Mouse (Mus musculus): Measurements from ENCODE around the gene Tenm4. TPM values are rescaled to one million over a fixed set of nuclear protein-coding genes. Genes with fewer than 3 reads are reported as not detected.

Tenm4 gene
- total RNA-seq, 2 experiments from 2014 or later: 0.13 to 0.73 TPM

- Histone ChIP-seq H3K27ac (no peak overlapping the region), H3K4me3 (no peak overlapping the region)
- no peak for DNase-seq
- intact Hi-C loops (cut with DNase I): no loop called here
- no peak for TF ChIP-seq CTCF (IDR thresholded peaks at IDR 0.05)
These were observed 14.4 kb upstream of the Tenm4 start for GRCm38 (mm10) chr7:96156481-96157255.

DNA sequence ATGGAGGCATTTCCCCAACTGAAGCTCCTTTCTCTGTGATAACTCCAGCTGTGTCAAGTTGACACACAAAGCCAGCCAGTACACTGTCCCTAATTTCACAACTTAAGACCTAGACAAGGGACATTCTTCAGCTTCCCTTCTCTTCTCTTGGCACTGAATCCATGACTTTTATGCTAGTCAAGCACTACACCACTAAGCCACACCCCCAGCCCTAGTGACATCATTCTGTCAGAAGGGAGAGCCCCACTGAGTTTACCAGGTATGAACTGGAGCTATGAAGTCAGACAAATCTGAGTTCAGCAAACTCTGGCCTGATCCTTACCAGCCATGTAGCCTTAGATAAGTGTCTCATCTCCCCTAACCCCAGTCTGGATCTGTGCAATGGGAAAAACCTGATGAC, 6.9 kb upstream of the Tenm4 start:
- intact Hi-C loops (cut with DNase I): no loop called here
- DNase-seq: no peak

DNA sequence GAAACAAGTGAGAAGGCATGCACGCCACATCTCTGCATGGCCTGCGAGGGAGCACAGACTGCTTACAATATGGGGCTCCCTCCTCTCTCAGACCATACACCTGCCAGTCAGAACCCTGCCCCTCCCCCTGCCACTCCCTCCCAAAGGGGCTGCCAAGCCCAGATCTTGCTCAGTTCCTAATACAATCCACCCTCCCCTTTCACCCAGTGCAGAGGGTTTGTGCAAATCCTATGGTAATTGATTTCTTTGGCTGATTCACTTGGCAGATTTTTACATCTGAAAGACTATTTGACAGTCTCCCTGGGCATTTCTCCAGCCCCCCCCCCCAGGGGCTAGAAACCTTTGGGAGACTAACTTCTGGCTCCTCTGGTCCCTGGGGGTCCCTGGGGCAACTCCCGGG, 2.1 kb upstream of the Tenm4 start:
- no peak for TF ChIP-seq CTCF (IDR thresholded peaks at IDR 0.05)
- DNase-seq: peak; percentile 18
- H3K4me3 ChIP-seq: no peak overlapping the region
- no peak overlapping the region for H3K27ac ChIP-seq
- intact Hi-C loops (cut with DNase I): no loop called here

More for the DNA sequence above, 6.9 kb upstream of the Tenm4 start:
- no peak for TF ChIP-seq CTCF (IDR thresholded peaks at IDR 0.05)
- Histone ChIP-seq H3K27ac (no peak overlapping the region), H3K4me3 (no peak overlapping the region)

DNA sequence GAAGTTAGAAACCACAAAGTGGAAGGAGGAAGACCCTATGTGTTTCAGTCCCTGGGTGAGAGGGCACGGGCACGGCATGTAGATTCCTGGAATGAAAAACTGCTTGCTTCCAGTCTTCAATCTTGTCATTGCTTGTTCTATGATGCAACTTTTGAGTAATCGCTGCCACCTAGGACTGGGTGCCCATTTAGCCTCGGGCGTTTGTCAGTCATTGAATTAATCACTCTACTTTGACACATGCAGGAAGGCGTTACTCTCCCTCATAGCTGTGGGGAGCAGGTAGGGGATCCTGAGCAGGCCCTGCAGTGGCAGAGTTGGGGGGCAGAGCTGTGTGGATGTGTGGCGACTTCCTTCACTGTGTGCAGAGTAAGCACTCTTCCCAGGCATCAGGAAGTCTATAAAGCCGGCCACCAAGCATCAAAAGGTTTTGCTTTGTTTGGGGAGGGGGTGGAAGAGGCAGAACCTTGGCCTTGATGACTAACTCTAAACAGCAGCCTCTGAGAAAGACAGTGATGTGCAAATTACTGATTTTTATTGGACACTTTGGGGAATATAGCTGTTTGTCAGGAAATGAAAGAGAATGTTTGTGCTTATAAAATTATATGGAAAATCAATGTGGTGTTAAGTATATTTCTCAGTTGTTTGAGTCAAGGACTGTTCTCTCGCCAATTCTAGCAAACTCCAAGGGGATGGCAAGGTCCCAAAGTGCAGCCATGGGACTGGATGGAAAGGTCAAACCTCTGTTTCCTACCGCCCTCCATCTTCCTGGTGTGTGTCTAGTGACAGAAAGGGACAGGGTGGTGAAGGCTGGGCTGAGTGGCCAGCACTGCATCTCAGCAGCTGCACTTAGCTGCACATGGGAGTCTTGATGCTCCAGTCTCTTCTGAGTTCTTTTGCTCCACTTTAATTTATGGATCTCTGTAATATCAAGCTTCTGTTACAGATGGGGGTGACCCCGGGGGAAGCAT, 834 bp downstream of the Tenm4 start:
- no peak overlapping the region for H3K27ac ChIP-seq
- TF ChIP-seq CTCF (IDR thresholded peaks at IDR 0.05): no peak
- intact Hi-C loops (cut with DNase I): no loop called here
- no peak for DNase-seq
- H3K4me3 ChIP-seq: no peak overlapping the region

- no peak overlapping the region for H3K27ac ChIP-seq
- intact Hi-C loops (cut with DNase I): no loop called here
- TF ChIP-seq CTCF (IDR thresholded peaks at IDR 0.05): no peak
- DNase-seq: no peak
- H3K4me3 ChIP-seq: no peak overlapping the region
These were observed 5.7 kb downstream of the Tenm4 start for GRCm38 (mm10) chr7:96176781-96177180.

DNA sequence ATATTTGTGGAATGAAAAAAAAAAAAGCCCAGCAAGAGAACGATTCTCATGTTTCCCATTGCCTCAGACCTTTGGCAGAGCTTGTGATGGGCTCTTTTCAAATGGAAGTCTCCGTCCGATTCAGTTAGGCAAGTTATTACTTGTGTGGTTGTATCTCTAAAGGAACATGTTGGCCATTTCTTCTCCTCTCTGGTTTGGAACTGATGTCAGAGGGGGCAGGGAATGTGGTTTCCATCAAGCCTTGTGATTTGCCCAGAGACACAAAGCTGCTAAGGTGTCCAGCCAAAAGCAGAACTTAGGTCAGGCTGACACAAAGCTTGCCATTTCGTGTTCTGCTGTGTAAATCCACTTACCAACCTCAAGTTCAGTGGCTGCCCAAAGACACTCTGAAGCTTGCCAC, 10.7 kb downstream of the Tenm4 start:
- TF ChIP-seq CTCF (IDR thresholded peaks at IDR 0.05): no peak
- no peak for DNase-seq
- intact Hi-C loops (cut with DNase I): no loop called here
- H3K4me3 ChIP-seq: no peak overlapping the region
- H3K27ac ChIP-seq: no peak overlapping the region

- intact Hi-C loops (cut with DNase I): no loop called here
- no peak for TF ChIP-seq CTCF (IDR thresholded peaks at IDR 0.05)
- H3K27ac ChIP-seq: no peak overlapping the region
- DNase-seq: no peak
- H3K4me3 ChIP-seq: no peak overlapping the region
These were observed 12.1 kb downstream of the Tenm4 start for GRCm38 (mm10) chr7:96183195-96183594.

DNA sequence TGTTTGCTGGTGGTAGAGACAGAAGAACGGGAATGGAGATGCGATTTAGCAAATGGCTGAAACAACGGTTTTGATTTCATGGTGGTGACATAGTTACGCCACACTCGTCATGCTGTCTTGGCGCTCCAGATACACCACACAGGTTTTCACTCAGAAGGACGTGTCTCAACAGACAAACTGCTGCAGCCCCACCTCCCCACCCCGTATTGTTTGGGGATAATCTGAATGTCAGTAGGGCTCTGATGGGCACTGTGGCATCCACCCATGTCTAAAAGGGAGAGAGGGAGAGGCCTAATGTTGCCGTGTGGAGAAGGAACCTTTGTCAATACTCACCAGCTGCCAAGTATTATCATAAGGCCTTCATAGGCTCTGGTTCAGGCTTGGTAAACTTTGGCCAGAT, 14.4 kb downstream of the Tenm4 start:
- no peak overlapping the region for H3K27ac ChIP-seq
- DNase-seq: no peak
- intact Hi-C loops (cut with DNase I): no loop called here
- TF ChIP-seq CTCF (IDR thresholded peaks at IDR 0.05): no peak
- H3K4me3 ChIP-seq: no peak overlapping the region

GRCm38 (mm10) chr7:96203812-96204560, 32.9 kb downstream of the Tenm4 start:
- no peak for DNase-seq
- no peak overlapping the region for H3K4me3 ChIP-seq
- intact Hi-C loops (cut with DNase I): no loop called here
- TF ChIP-seq CTCF (IDR thresholded peaks at IDR 0.05): no peak
- no peak overlapping the region for H3K27ac ChIP-seq

- intact Hi-C loops (cut with DNase I): no loop called here
- TF ChIP-seq CTCF (IDR thresholded peaks at IDR 0.05): no peak
- DNase-seq: no peak
- Histone ChIP-seq H3K27ac (no peak overlapping the region), H3K4me3 (no peak overlapping the region)
These were observed 33.8 kb downstream of the Tenm4 start for GRCm38 (mm10) chr7:96204809-96205350.

DNA sequence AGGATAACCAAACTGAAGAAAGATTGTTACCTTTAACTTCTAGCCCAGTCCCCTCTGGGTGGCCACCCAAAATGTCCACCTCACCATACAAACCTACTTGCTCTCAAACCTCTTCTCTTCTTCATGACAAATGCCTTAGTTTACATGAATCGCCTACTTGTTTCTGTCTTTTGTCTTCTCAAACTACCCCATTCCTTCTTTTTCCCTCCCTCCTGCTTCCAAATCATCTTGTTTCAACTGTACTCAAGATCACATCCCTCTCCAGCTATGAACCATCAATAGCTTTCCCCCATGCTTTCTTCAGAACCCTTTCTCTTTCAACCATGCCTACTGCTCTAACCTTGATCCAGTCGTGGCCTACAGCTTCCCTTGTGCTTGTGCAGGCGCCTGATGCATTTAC, 36.0 kb downstream of the Tenm4 start:
- DNase-seq: no peak
- Histone ChIP-seq H3K27ac (no peak overlapping the region), H3K4me3 (no peak overlapping the region)
- no peak for TF ChIP-seq CTCF (IDR thresholded peaks at IDR 0.05)
- intact Hi-C loops (cut with DNase I): no loop called here

- no peak for TF ChIP-seq CTCF (IDR thresholded peaks at IDR 0.05)
- peak overlapping the region; percentile 77 for H3K4me3 ChIP-seq
- 0 out of 2 replicates have a peak overlapping the region, but pooled peaks have one; percentile 2 for H3K27ac ChIP-seq
- intact Hi-C loops (cut with DNase I): no loop called here
- peak; percentile 43 for DNase-seq
These were observed 38.9 kb downstream of the Tenm4 start for GRCm38 (mm10) chr7:96209783-96210524.
